Mouse (Mus musculus): Measurements from ENCODE around the gene Txnrd1.

- TF ChIP-seq CTCF (IDR thresholded peaks at IDR 0.05; ENCODE audit: borderline replicate concordance, insufficient read depth, low read length) (no peak), POLR2A (IDR thresholded peaks at IDR 0.05; ENCODE audit: low read depth, low read length) (no peak)
These were observed 35.3 kb upstream of the Txnrd1 start for GRCm38 (mm10) chr10:82798312-82798933.

Data from embryonic fibroblast, embryonic 13.5 days (primary cell).